ENCODE assay signal across 19 mouse cellular contexts in the genomic region with DNA sequence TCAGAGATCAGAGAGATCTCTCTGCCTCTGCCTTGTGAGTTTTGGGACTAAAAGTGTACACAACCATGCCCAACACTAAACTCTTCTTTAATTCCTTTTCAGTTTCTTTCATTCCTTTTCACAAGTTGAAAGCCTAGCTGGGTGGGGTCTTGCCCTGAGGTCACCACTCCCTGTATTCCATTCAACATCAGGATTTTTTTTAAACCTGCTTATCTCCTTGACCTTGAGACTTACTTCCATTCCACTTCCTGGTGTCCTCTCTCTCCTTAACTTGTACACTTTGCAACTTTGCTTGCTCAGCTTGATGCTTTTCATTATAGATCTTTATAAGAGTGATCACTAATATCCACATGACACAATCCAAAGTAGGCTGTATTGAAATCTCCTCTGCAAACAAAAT.
"Had no signal": no experiment of that assay in that cellular context is flagged by ENCODE, and none has a peak within 500 bp of the region (broad histone marks: within the 10 kb centered on the region; RNA-seq: fewer than 3 reads in every experiment).

No protein-coding gene starts in this region.

- ATAC-seq: liver, postnatal 0 days; midbrain, embryonic 16.5 days had no signal

- H3K4me2 ChIP-seq: lung, embryonic 14.5 days; midbrain, embryonic 12.5 days; neural tube, embryonic 13.5 days; neural tube, embryonic 15.5 days had no signal

- H3K9ac ChIP-seq: liver, postnatal 0 days; lung, embryonic 14.5 days; midbrain, embryonic 12.5 days; neural tube, embryonic 13.5 days; neural tube, embryonic 15.5 days had no signal

- H3K4me1 ChIP-seq: midbrain, embryonic 10.5 days; midbrain, embryonic 12.5 days; neural tube, embryonic 13.5 days; neural tube, embryonic 15.5 days had no signal

- H3K4me3 ChIP-seq: midbrain, embryonic 10.5 days; midbrain, embryonic 12.5 days; myocyte; neural tube, embryonic 13.5 days; neural tube, embryonic 15.5 days had no signal

- H3K9me3 ChIP-seq: midbrain, embryonic 10.5 days; midbrain, embryonic 12.5 days; neural tube, embryonic 13.5 days; neural tube, embryonic 15.5 days had no signal

- H3K27me3 ChIP-seq: midbrain, embryonic 12.5 days; neural tube, embryonic 13.5 days; neural tube, embryonic 15.5 days had no signal

- DNase-seq: liver, postnatal 0 days; lung, embryonic 14.5 days; lung, postnatal 10 days; lung, postnatal 4 days; midbrain, embryonic 14.5 days; retina, postnatal 1 day; right cerebral cortex, adult 18-20 months; right cerebral cortex, postnatal 25 days; right cerebral cortex, postnatal 4 days; spleen, adult 18-20 months; thymus, adult 18-20 months; thymus, postnatal 14 days; thymus, postnatal 36 days had no signal

- H3K36me3 ChIP-seq: midbrain, embryonic 10.5 days; midbrain, embryonic 12.5 days; neural tube, embryonic 13.5 days; neural tube, embryonic 15.5 days had no signal

- H3K27ac ChIP-seq: midbrain, embryonic 10.5 days; midbrain, embryonic 12.5 days; neural tube, embryonic 13.5 days; neural tube, embryonic 15.5 days had no signal
